Mouse (Mus musculus) hindbrain, embryonic 12.5 days (tissue): ENCODE results near the gene Tab2. TPM values are rescaled to one million over a fixed set of nuclear protein-coding genes. Genes with fewer than 3 reads are reported as not detected.

Source experiments
- ATAC-seq: fragments of 200-750 bp; cut with Nextera tagmentation; 2 replicates; pipeline ENCODE4 v1.8.0; 2017; ENCODE audit warnings: moderate TSS enrichment; ENCODE audit not compliant: low FRiP score
- H3K27ac ChIP-seq: fragments of 300-500 bp; sonication (generic); 2 replicates; pipeline ENCODE4 v1.5.1; 2016; ENCODE audit warnings: mild to moderate bottlenecking
- H3K27me3 ChIP-seq: fragments of 300-500 bp; sonication (generic); 2 replicates; pipeline ENCODE4 v1.6.1; 2016; ENCODE audit warnings: mild to moderate bottlenecking
- H3K36me3 ChIP-seq: fragments of 300-500 bp; sonication (generic); 2 replicates; pipeline ENCODE4 v1.6.1; 2016; ENCODE audit warnings: mild to moderate bottlenecking
- H3K4me1 ChIP-seq: fragments of 300-500 bp; sonication (generic); 2 replicates; pipeline ENCODE4 v1.6.1; 2016
- H3K4me2 ChIP-seq: fragments of 300-500 bp; sonication (generic); replicated peaks from 2 replicates; pipeline ENCODE4 v1.6.1; 2016; ENCODE audit warnings: mild to moderate bottlenecking
- H3K4me3 ChIP-seq: fragments of 300-500 bp; sonication (generic); 2 replicates; pipeline ENCODE4 v1.5.1; 2016; ENCODE audit warnings: mild to moderate bottlenecking
- H3K9ac ChIP-seq: fragments of 300-500 bp; sonication (generic); 2 replicates; pipeline ENCODE4 v1.6.1; 2016; ENCODE audit warnings: mild to moderate bottlenecking, moderate library complexity
- H3K9me3 ChIP-seq: fragments of 300-500 bp; sonication (generic); replicated peaks from 2 replicates; pipeline ENCODE4 v1.6.1; 2016; ENCODE audit warnings: mild to moderate bottlenecking
- WGBS: fragments of 180-500 bp; shearing (Covaris S2); methylation state at CpG from one replicate; pipeline ENCODE4 v1.1.7; 2016; 5-methylcytosine and 5-hydroxymethylcytosine counted together
- polyA plus RNA-seq: library from polyadenylated mRNA; unstranded; fragments of >200 nt; fragmentation: Nextera tagmentation; extraction: Ambion mirVana; gene quantifications from 2 replicates; pipeline ENCODE4 v1.2.1, GENCODE M21; 2016

The Tab2 gene
- polyA plus RNA-seq, 1 experiment from 2014 or later: 22.2 TPM

GRCm38 (mm10) chr10:7936556-7937192 lies 19.4 kb downstream of the Tab2 start:
- H3K9ac ChIP-seq: no peak overlapping the region

GRCm38 (mm10) chr10:7932958-7933357 lies 23.1 kb downstream of the Tab2 start:
- Histone ChIP-seq H3K4me3 (no peak overlapping the region), H3K4me2 (no peak overlapping the region), H3K27ac (no peak overlapping the region), H3K36me3 (no peaks in the 10 kb centered on the region), H3K9ac (no peak overlapping the region), H3K27me3 (no peaks in the 10 kb centered on the region), H3K9me3 (no peaks in the 10 kb centered on the region), H3K4me1 (no peaks in the 10 kb centered on the region)
- 89% methylated on average over 2 of the region's 2 CpGs for WGBS
- no peak for ATAC-seq

More at GRCm38 (mm10) chr10:7936556-7937192, 19.4 kb downstream of the Tab2 start:
- no peaks in the 10 kb centered on the region for H3K9me3 ChIP-seq
- no peak overlapping the region for H3K4me3 ChIP-seq
- H3K27me3 ChIP-seq: no peaks in the 10 kb centered on the region
- no peaks in the 10 kb centered on the region for H3K4me1 ChIP-seq
- 88% methylated on average over 6 of the region's 6 CpGs for WGBS
- ATAC-seq: no peak
- no peak overlapping the region for H3K4me2 ChIP-seq
- no peak overlapping the region for H3K27ac ChIP-seq
- no peaks in the 10 kb centered on the region for H3K36me3 ChIP-seq

- H3K27ac ChIP-seq: no peak overlapping the region
- no peaks in the 10 kb centered on the region for H3K9me3 ChIP-seq
- WGBS: 93% methylated on average over 9 of the region's 9 CpGs
- H3K4me1 ChIP-seq: no peaks in the 10 kb centered on the region
- no peak overlapping the region for H3K9ac ChIP-seq
- no peak for ATAC-seq
- no peaks in the 10 kb centered on the region for H3K36me3 ChIP-seq
- no peak overlapping the region for H3K4me3 ChIP-seq
- no peaks in the 10 kb centered on the region for H3K27me3 ChIP-seq
- no peak overlapping the region for H3K4me2 ChIP-seq
Measured at GRCm38 (mm10) chr10:7928996-7929395, 27.0 kb downstream of the Tab2 start.

- no peak for ATAC-seq
- Histone ChIP-seq H3K27ac (no peak overlapping the region), H3K4me1 (no peaks in the 10 kb centered on the region), H3K4me2 (no peak overlapping the region), H3K9ac (no peak overlapping the region), H3K4me3 (no peak overlapping the region), H3K9me3 (no peaks in the 10 kb centered on the region), H3K36me3 (0 out of 2 replicates have a peak, but pooled peaks cover 14% of the 10 kb centered on the region), H3K27me3 (no peaks in the 10 kb centered on the region)
- WGBS: 83% methylated on average over 11 of the region's 11 CpGs
Measured at GRCm38 (mm10) chr10:7925481-7925880, 30.5 kb downstream of the Tab2 start.

- H3K27ac ChIP-seq: no peak overlapping the region
- no peak overlapping the region for H3K9ac ChIP-seq
- H3K36me3 ChIP-seq: peaks cover 32% of the 10 kb centered on the region
- no peak overlapping the region for H3K4me3 ChIP-seq
- no peaks in the 10 kb centered on the region for H3K9me3 ChIP-seq
- no peaks in the 10 kb centered on the region for H3K27me3 ChIP-seq
- no peak for ATAC-seq
- no peak overlapping the region for H3K4me2 ChIP-seq
- WGBS: 95% methylated on average over 1 of the region's 1 CpGs
- no peaks in the 10 kb centered on the region for H3K4me1 ChIP-seq
Measured at GRCm38 (mm10) chr10:7923433-7923832, 32.6 kb downstream of the Tab2 start.

- H3K27me3 ChIP-seq: no peaks in the 10 kb centered on the region
- H3K27ac ChIP-seq: no peak overlapping the region
- no peak for ATAC-seq
- H3K9ac ChIP-seq: no peak overlapping the region
- H3K9me3 ChIP-seq: no peaks in the 10 kb centered on the region
- H3K4me2 ChIP-seq: no peak overlapping the region
- no peak overlapping the region for H3K4me3 ChIP-seq
- WGBS: 81% methylated on average over 10 of the region's 10 CpGs
- H3K4me1 ChIP-seq: no peaks in the 10 kb centered on the region
- H3K36me3 ChIP-seq: peaks cover 44% of the 10 kb centered on the region
Measured at GRCm38 (mm10) chr10:7911268-7911667, 44.8 kb downstream of the Tab2 start.

- Histone ChIP-seq H3K27ac (no peak overlapping the region), H3K4me3 (no peak overlapping the region), H3K9ac (no peak overlapping the region), H3K36me3 (peaks cover 65% of the 10 kb centered on the region), H3K4me1 (no peaks in the 10 kb centered on the region), H3K4me2 (no peak overlapping the region), H3K9me3 (no peaks in the 10 kb centered on the region), H3K27me3 (no peaks in the 10 kb centered on the region)
- no peak for ATAC-seq
- 90% methylated on average over 12 of the region's 12 CpGs for whole genome bisulfite sequencing
Measured at GRCm38 (mm10) chr10:7907151-7907550, 48.9 kb downstream of the Tab2 start.

GRCm38 (mm10) chr10:7904157-7904556 lies 51.9 kb downstream of the Tab2 start:
- Histone ChIP-seq H3K9ac (no peak overlapping the region), H3K36me3 (peaks cover 56% of the 10 kb centered on the region), H3K4me2 (no peak overlapping the region), H3K9me3 (no peaks in the 10 kb centered on the region), H3K27me3 (no peaks in the 10 kb centered on the region), H3K4me3 (no peak overlapping the region), H3K4me1 (no peaks in the 10 kb centered on the region), H3K27ac (no peak overlapping the region)
- 94% methylated on average over 5 of the region's 5 CpGs for WGBS
- ATAC-seq: no peak

GRCm38 (mm10) chr10:7900719-7901627 lies 55.1 kb downstream of the Tab2 start:
- no peaks in the 10 kb centered on the region for H3K9me3 ChIP-seq
- H3K36me3 ChIP-seq: peaks cover 28% of the 10 kb centered on the region
- WGBS: 93% methylated on average over 14 of the region's 14 CpGs
- no peak overlapping the region for H3K4me2 ChIP-seq
- H3K27ac ChIP-seq: no peak overlapping the region
- H3K4me1 ChIP-seq: no peaks in the 10 kb centered on the region
- no peaks in the 10 kb centered on the region for H3K27me3 ChIP-seq
- ATAC-seq: no peak
- H3K4me3 ChIP-seq: no peak overlapping the region
- H3K9ac ChIP-seq: no peak overlapping the region

GRCm38 (mm10) chr10:7888256-7888868 lies 67.7 kb downstream of the Tab2 start:
- Histone ChIP-seq H3K27ac (no peak overlapping the region), H3K4me3 (no peak overlapping the region), H3K9ac (no peak overlapping the region), H3K4me1 (no peaks in the 10 kb centered on the region), H3K36me3 (no peaks in the 10 kb centered on the region), H3K27me3 (no peaks in the 10 kb centered on the region), H3K9me3 (no peaks in the 10 kb centered on the region), H3K4me2 (no peak overlapping the region)
- ATAC-seq: no peak
- 86% methylated on average over 11 of the region's 11 CpGs for WGBS

GRCm38 (mm10) chr10:7883524-7883923 lies 72.5 kb downstream of the Tab2 start:
- Histone ChIP-seq H3K36me3 (no peaks in the 10 kb centered on the region), H3K4me2 (no peak overlapping the region), H3K4me1 (no peaks in the 10 kb centered on the region), H3K9ac (no peak overlapping the region), H3K27me3 (no peaks in the 10 kb centered on the region), H3K27ac (no peak overlapping the region), H3K9me3 (no peaks in the 10 kb centered on the region), H3K4me3 (no peak overlapping the region)
- 7% methylated on average over 5 of the region's 5 CpGs for WGBS
- ATAC-seq: peak; percentile 81

GRCm38 (mm10) chr10:7881971-7882370 lies 74.1 kb downstream of the Tab2 start:
- WGBS: 91% methylated on average over 3 of the region's 3 CpGs
- no peaks in the 10 kb centered on the region for H3K36me3 ChIP-seq
- no peak overlapping the region for H3K4me3 ChIP-seq
- ATAC-seq: no peak
- no peaks in the 10 kb centered on the region for H3K27me3 ChIP-seq
- no peak overlapping the region for H3K27ac ChIP-seq
- H3K4me1 ChIP-seq: no peaks in the 10 kb centered on the region
- no peaks in the 10 kb centered on the region for H3K9me3 ChIP-seq
- H3K9ac ChIP-seq: no peak overlapping the region
- H3K4me2 ChIP-seq: no peak overlapping the region
